Mouse (Mus musculus): ENCODE measurements around the gene Iglon5.

Gene Iglon5

GRCm38 (mm10) chr7:43465344-43466098 is 24.4 kb downstream of the Iglon5 start:
- peak; percentile 97 for DNase-seq (ENCODE audit: low read depth, low spot score)

- no peak for DNase-seq (ENCODE audit: low read depth, low spot score)
Measured at GRCm38 (mm10) chr7:43464864-43465343, 25.0 kb downstream of the Iglon5 start.

GRCm38 (mm10) chr7:43463976-43464375 is 25.9 kb downstream of the Iglon5 start:
- no peak for DNase-seq (ENCODE audit: low read depth, low spot score)

- no peak for DNase-seq (ENCODE audit: low read depth, low spot score)
Measured at GRCm38 (mm10) chr7:43462851-43463250, 27.0 kb downstream of the Iglon5 start, which contains the start of gene Vsig10l. Gene Vsig10l (plus strand): TSS chr7:43463151.

- DNase-seq (ENCODE audit: low read depth, low spot score), result no peak
Measured at GRCm38 (mm10) chr7:43454371-43454770, 35.5 kb downstream of the Iglon5 start.

GRCm38 (mm10) chr7:43453599-43454355 is 36.1 kb downstream of the Iglon5 start:
- DNase-seq (ENCODE audit: low read depth, low spot score), result no peak

GRCm38 (mm10) chr7:43452609-43453008 is 37.3 kb downstream of the Iglon5 start:
- DNase-seq (ENCODE audit: low read depth, low spot score), result peak; percentile 81

GRCm38 (mm10) chr7:43451726-43452125 is 38.1 kb downstream of the Iglon5 start:
- DNase-seq (ENCODE audit: low read depth, low spot score), result no peak

GRCm38 (mm10) chr7:43449811-43450210 is 40.1 kb downstream of the Iglon5 start:
- DNase-seq (ENCODE audit: low read depth, low spot score), result no peak

GRCm38 (mm10) chr7:43448246-43448645 is 41.6 kb downstream of the Iglon5 start:
- no peak for DNase-seq (ENCODE audit: low read depth, low spot score)

- no peak for DNase-seq (ENCODE audit: low read depth, low spot score)
Measured at GRCm38 (mm10) chr7:43447801-43448200, 42.1 kb downstream of the Iglon5 start.

GRCm38 (mm10) chr7:43443917-43444293 is 46.0 kb downstream of the Iglon5 start, which contains the start of the genes Etfb and Gm45233:
Gene Etfb (plus strand): TSS chr7:43444083.
Gene Gm45233 (plus strand): TSS chr7:43444128.
- peak; percentile 98 for DNase-seq (ENCODE audit: low read depth, low spot score)

GRCm38 (mm10) chr7:43443126-43443916 is 46.6 kb downstream of the Iglon5 start:
- peak; percentile 66 for DNase-seq (ENCODE audit: low read depth, low spot score)

GRCm38 (mm10) chr7:43442684-43443083 is 47.2 kb downstream of the Iglon5 start:
- no peak for DNase-seq (ENCODE audit: low read depth, low spot score)

GRCm38 (mm10) chr7:43441071-43441470 is 48.8 kb downstream of the Iglon5 start:
- DNase-seq (ENCODE audit: low read depth, low spot score), result no peak

GRCm38 (mm10) chr7:43440482-43440881 is 49.4 kb downstream of the Iglon5 start, which contains the start of gene Cldnd2:
Gene Cldnd2 (plus strand): TSS chr7:43440782.
- no peak for DNase-seq (ENCODE audit: low read depth, low spot score)

- DNase-seq (ENCODE audit: low read depth, low spot score), result no peak
Measured at GRCm38 (mm10) chr7:43438611-43439010, 51.3 kb downstream of the Iglon5 start.

GRCm38 (mm10) chr7:43436341-43437255 is 53.3 kb downstream of the Iglon5 start, which contains the start of gene Nkg7:
Gene Nkg7 (plus strand): TSS chr7:43437073.
- DNase-seq (ENCODE audit: low read depth, low spot score), result no peak

GRCm38 (mm10) chr7:43434676-43435075 is 55.2 kb downstream of the Iglon5 start:
- DNase-seq (ENCODE audit: low read depth, low spot score), result no peak

GRCm38 (mm10) chr7:43432891-43433290 is 57.0 kb downstream of the Iglon5 start:
- peak; percentile 53 for DNase-seq (ENCODE audit: low read depth, low spot score)

All from ES-CJ7 (cell line).